7 mouse cellular contexts compared by ENCODE assay signal in genomic region chr2:164786388-164786885, GRCm38 (mm10). TPM values are rescaled to one million over a fixed set of nuclear protein-coding genes. Genes with fewer than 3 reads are reported as not detected.
A peak's percentile ranks its signal among the peaks of the same experiment; 100 is the strongest.
DNase-seq lines count a peak whose midpoint lies in the region; ATAC-seq lines count a peak whose summit lies in the region.

No protein-coding gene starts in this region.

- peaks cover 7% of the 10 kb centered on the region for H3K27me3 ChIP-seq in forebrain, embryonic 12.5 days
- H3K27me3 ChIP-seq in liver, embryonic 11.5 days (replicated peaks; ENCODE audit: control insufficient read depth, insufficient read depth, low read length): peaks cover 3% of the 10 kb centered on the region; the same call in 1 of the 2 replicates
- no peaks in the 10 kb centered on the region for H3K27me3 ChIP-seq in neural tube, embryonic 13.5 days

- H3K36me3 ChIP-seq in forebrain, embryonic 12.5 days (replicated peaks): peaks cover 17% of the 10 kb centered on the region
- H3K36me3 ChIP-seq in liver, embryonic 11.5 days (ENCODE audit: control insufficient read depth, insufficient read depth, low read length): no peaks in the 10 kb centered on the region
- peaks cover 18% of the 10 kb centered on the region for H3K36me3 ChIP-seq in neural tube, embryonic 13.5 days

- peaks cover 20% of the 10 kb centered on the region for H3K4me1 ChIP-seq in forebrain, embryonic 12.5 days
- 0 out of 2 replicates have a peak, but pooled peaks cover 14% of the 10 kb centered on the region for H3K4me1 ChIP-seq in liver, embryonic 11.5 days (replicated peaks; ENCODE audit: control insufficient read depth, insufficient read depth, low read length)
- H3K4me1 ChIP-seq in neural tube, embryonic 13.5 days (replicated peaks): peaks cover 28% of the 10 kb centered on the region

- peak; percentile 17; the same call in 1 of the 2 replicates for ATAC-seq in forebrain, embryonic 12.5 days (ENCODE audit: low FRiP score)
- ATAC-seq in liver, embryonic 11.5 days (replicated peaks; ENCODE audit: low FRiP score): 0 out of 2 replicates have a peak, but pooled peaks have one; percentile 3
- ATAC-seq in neural tube, embryonic 13.5 days (ENCODE audit: low read depth): peak; percentile 46; the same call in 1 of the 2 replicates

- 9% methylated on average over 15 of the region's 15 CpGs for WGBS in forebrain, embryonic 12.5 days
- 12% methylated on average over 15 of the region's 15 CpGs for WGBS in liver, embryonic 11.5 days
- WGBS in neural tube, embryonic 13.5 days: 8% methylated on average over 15 of the region's 15 CpGs

- no peaks in the 10 kb centered on the region for H3K9me3 ChIP-seq in forebrain, embryonic 12.5 days
- no peaks in the 10 kb centered on the region for H3K9me3 ChIP-seq in liver, embryonic 11.5 days (ENCODE audit: control insufficient read depth, low read length)
- no peaks in the 10 kb centered on the region for H3K9me3 ChIP-seq in neural tube, embryonic 13.5 days

- H3K27ac ChIP-seq in forebrain, embryonic 12.5 days: peak overlapping the region; percentile 73; the same call in 1 of the 2 replicates
- no peak overlapping the region for H3K27ac ChIP-seq in liver, embryonic 11.5 days (ENCODE audit: low read depth, low read length)
- H3K27ac ChIP-seq in neural tube, embryonic 13.5 days (replicated peaks): peak overlapping the region; percentile 70

- H3K4me2 ChIP-seq in forebrain, embryonic 12.5 days: peak overlapping the region; percentile 91
- H3K4me2 ChIP-seq in liver, embryonic 11.5 days: peak overlapping the region; percentile 91
- peak overlapping the region; percentile 91 for H3K4me2 ChIP-seq in neural tube, embryonic 13.5 days

- peak overlapping the region; percentile 67 for H3K4me3 ChIP-seq in forebrain, embryonic 12.5 days (replicated peaks)
- H3K4me3 ChIP-seq in liver, embryonic 11.5 days (ENCODE audit: low read depth, low read length): peak overlapping the region; percentile 70
- H3K4me3 ChIP-seq in neural tube, embryonic 13.5 days: peak overlapping the region; percentile 67

- peak overlapping the region; percentile 71 for H3K9ac ChIP-seq in forebrain, embryonic 12.5 days
- peak overlapping the region; percentile 66 for H3K9ac ChIP-seq in liver, embryonic 11.5 days (ENCODE audit: low read depth, low read length)
- H3K9ac ChIP-seq in neural tube, embryonic 13.5 days: peak overlapping the region; percentile 82

- DNase-seq in 416B (ENCODE audit: low read depth): peak; percentile 40
- DNase-seq in CD4-positive, CD25-positive, alpha-beta regulatory T cell, adult 2 months (ENCODE audit: low read depth, low spot score): peak; percentile 29
- DNase-seq in liver, embryonic 11.5 days (ENCODE audit: low spot score): no peak
- DNase-seq in right cerebral cortex, postnatal 25 days: no peak
- DNase-seq in layer of hippocampus, postnatal 14 days (ENCODE audit: low spot score in 2 of 2): no peak

RNA-seq across cellular contexts. Expression of gene Snx21, which starts 0.8 kb away (rescaled TPM):
- polyA plus RNA-seq in forebrain, embryonic 12.5 days (2016; fragmentation: Nextera tagmentation; extraction: Ambion mirVana): 11.5 and 13.0 TPM in 2 replicates
- polyA plus RNA-seq in liver, embryonic 11.5 days (2014; fragmentation: Nextera tagmentation; extraction: Ambion mirVana): 8.3 and 8.4 TPM in 2 replicates
- polyA plus RNA-seq in neural tube, embryonic 13.5 days (2015; fragmentation: Nextera tagmentation; extraction: Ambion mirVana): 17.1 and 22.9 TPM in 2 replicates
- total RNA-seq in layer of hippocampus, postnatal 14 days (2021): 10 to 100 TPM; 33.3 to 39.8 TPM

RNA-seq across cellular contexts. Expression of gene Tnnc2, which starts 6.7 kb away (rescaled TPM):
- polyA plus RNA-seq in forebrain, embryonic 12.5 days (2016; fragmentation: Nextera tagmentation; extraction: Ambion mirVana): 1.3 TPM in 1 of 2 replicates, not detected in the other
- 0.47 and 1.1 TPM in 2 replicates for polyA plus RNA-seq in liver, embryonic 11.5 days (2014; fragmentation: Nextera tagmentation; extraction: Ambion mirVana)
- 9.3 and 25.7 TPM in 2 replicates for polyA plus RNA-seq in neural tube, embryonic 13.5 days (2015; fragmentation: Nextera tagmentation; extraction: Ambion mirVana)
- total RNA-seq in layer of hippocampus, postnatal 14 days (2021): not detected

RNA-seq across cellular contexts. Expression of gene Ube2c, which starts 16.7 kb away (rescaled TPM):
- polyA plus RNA-seq in forebrain, embryonic 12.5 days (2016; fragmentation: Nextera tagmentation; extraction: Ambion mirVana): 601 and 611 TPM in 2 replicates
- polyA plus RNA-seq in liver, embryonic 11.5 days (2014; fragmentation: Nextera tagmentation; extraction: Ambion mirVana): 482 and 522 TPM in 2 replicates
- polyA plus RNA-seq in neural tube, embryonic 13.5 days (2015; fragmentation: Nextera tagmentation; extraction: Ambion mirVana): 80.8 and 108 TPM in 2 replicates
- total RNA-seq in layer of hippocampus, postnatal 14 days (2021): 1 to 10 TPM; 2.9 to 4.0 TPM

RNA-seq across cellular contexts. Expression of gene Acot8, which starts 18.2 kb away (rescaled TPM):
- 13.2 and 13.7 TPM in 2 replicates for polyA plus RNA-seq in forebrain, embryonic 12.5 days (2016; fragmentation: Nextera tagmentation; extraction: Ambion mirVana)
- polyA plus RNA-seq in liver, embryonic 11.5 days (2014; fragmentation: Nextera tagmentation; extraction: Ambion mirVana): 23.2 and 23.6 TPM in 2 replicates
- 20.3 and 21.5 TPM in 2 replicates for polyA plus RNA-seq in neural tube, embryonic 13.5 days (2015; fragmentation: Nextera tagmentation; extraction: Ambion mirVana)
- 10 to 100 TPM; 26.4 to 28.1 TPM for total RNA-seq in layer of hippocampus, postnatal 14 days (2021)

RNA-seq across cellular contexts. Expression of gene Zswim3, which starts 18.5 kb away (rescaled TPM):
- 10.2 and 10.7 TPM in 2 replicates for polyA plus RNA-seq in forebrain, embryonic 12.5 days (2016; fragmentation: Nextera tagmentation; extraction: Ambion mirVana)
- 7.3 and 8.7 TPM in 2 replicates for polyA plus RNA-seq in liver, embryonic 11.5 days (2014; fragmentation: Nextera tagmentation; extraction: Ambion mirVana)
- 14.2 and 16.7 TPM in 2 replicates for polyA plus RNA-seq in neural tube, embryonic 13.5 days (2015; fragmentation: Nextera tagmentation; extraction: Ambion mirVana)
- 1 to 10 TPM; 6.0 to 8.3 TPM for total RNA-seq in layer of hippocampus, postnatal 14 days (2021)

Comparison
In these comparisons a context has a peak if more than half of its experiments do, and no peak if none do; other contexts are left out.
1. DNase-seq: peak in 416B (single experiment) and CD4-positive, CD25-positive, alpha-beta regulatory T cell, adult 2 months (single experiment); none in liver, embryonic 11.5 days (single experiment), right cerebral cortex, postnatal 25 days (single experiment) and layer of hippocampus, postnatal 14 days (0 of 2).
2. Peak in every context shown above with its lines, with median percentiles within 50 percentile points of each other: ATAC-seq, H3K4me2 ChIP-seq, H3K4me3 ChIP-seq and H3K9ac ChIP-seq.